ENCODE assay signal across 24 mouse cellular contexts in the genomic region with DNA sequence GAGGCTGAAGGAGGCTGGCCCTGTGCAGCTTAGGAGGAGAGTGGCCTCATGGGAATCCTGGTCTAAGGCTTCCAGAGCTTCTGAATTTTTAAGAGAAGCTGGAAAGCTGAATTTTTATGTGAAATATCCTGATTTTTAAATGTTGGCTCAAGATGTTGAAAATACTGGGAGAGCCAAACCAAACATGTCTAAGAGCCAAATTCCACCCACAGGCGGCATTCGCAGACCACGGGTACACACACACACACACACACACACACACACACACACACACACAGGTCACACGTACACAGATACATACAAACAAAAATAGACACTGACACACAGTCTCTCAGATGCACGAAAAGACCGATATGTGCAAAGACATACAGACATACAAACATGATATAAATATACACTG. TPM values are rescaled to one million over a fixed set of nuclear protein-coding genes. Genes with fewer than 3 reads are reported as not detected.
"Had no signal": no experiment of that assay in that cellular context is flagged by ENCODE, and none has a peak within 500 bp of the region (broad histone marks: within the 10 kb centered on the region; RNA-seq: fewer than 3 reads in every experiment).

No protein-coding gene starts in this region.

- H3K27ac ChIP-seq: kidney, postnatal 0 days; left cerebral cortex, adult 2 months; limb, embryonic 12.5 days; liver, embryonic 14.5 days; lung, embryonic 15.5 days; midbrain, embryonic 15.5 days; neural tube, embryonic 12.5 days; neural tube, embryonic 15.5 days; stomach, embryonic 15.5 days had no signal

- ATAC-seq: intestine, postnatal 0 days; midbrain, embryonic 15.5 days had no signal

- DNase-seq: kidney, adult 8-10 months; kidney, postnatal 36 days; layer of hippocampus, postnatal 36 days; lung, adult 18-20 months; lung, postnatal 10 days; lung, postnatal 36 days; retina, postnatal 1 day; right cerebral cortex, postnatal 25 days; spleen, adult 18-20 months; thymus, postnatal 25 days had no signal

- H3K9me3 ChIP-seq: limb, embryonic 12.5 days; lung, embryonic 15.5 days; megakaryocyte, embryonic 14.5 days; midbrain, embryonic 15.5 days; neural tube, embryonic 12.5 days; neural tube, embryonic 15.5 days; stomach, embryonic 15.5 days had no signal

- H3K4me2 ChIP-seq: limb, embryonic 12.5 days; liver, embryonic 11.5 days; lung, embryonic 15.5 days; midbrain, embryonic 11.5 days; midbrain, embryonic 15.5 days; neural tube, embryonic 12.5 days; neural tube, embryonic 15.5 days; stomach, embryonic 15.5 days had no signal

- H3K4me1 ChIP-seq: midbrain, embryonic 15.5 days had no signal

- H3K27me3 ChIP-seq: limb, embryonic 12.5 days; lung, embryonic 15.5 days; midbrain, embryonic 15.5 days; neural tube, embryonic 12.5 days; neural tube, embryonic 15.5 days; stomach, embryonic 15.5 days had no signal

- H3K9ac ChIP-seq: liver, embryonic 14.5 days; lung, embryonic 15.5 days; midbrain, embryonic 15.5 days; neural tube, embryonic 12.5 days; neural tube, embryonic 15.5 days; stomach, embryonic 15.5 days had no signal

- H3K4me3 ChIP-seq: left cerebral cortex, adult 2 months; limb, embryonic 12.5 days; lung, embryonic 15.5 days; megakaryocyte, embryonic 14.5 days; midbrain, embryonic 15.5 days; neural tube, embryonic 12.5 days; neural tube, embryonic 15.5 days; stomach, embryonic 15.5 days had no signal

RNA-seq across cellular contexts. Expression of gene Myl3, which starts 23.6 kb away (rescaled TPM):
- total RNA-seq: layer of hippocampus, postnatal 36 days; left cerebral cortex, adult 2 months had no signal
- polyA plus RNA-seq: intestine, postnatal 0 days; urinary bladder, adult 2 months had no signal
